Mouse (Mus musculus): ENCODE results near the gene Muc1.
"Not testable (repeated sequence)": the region's sequence is repeated elsewhere in the genome, so short reads cannot be mapped to it uniquely, and the experiment has no call there.

The Muc1 gene

DNA sequence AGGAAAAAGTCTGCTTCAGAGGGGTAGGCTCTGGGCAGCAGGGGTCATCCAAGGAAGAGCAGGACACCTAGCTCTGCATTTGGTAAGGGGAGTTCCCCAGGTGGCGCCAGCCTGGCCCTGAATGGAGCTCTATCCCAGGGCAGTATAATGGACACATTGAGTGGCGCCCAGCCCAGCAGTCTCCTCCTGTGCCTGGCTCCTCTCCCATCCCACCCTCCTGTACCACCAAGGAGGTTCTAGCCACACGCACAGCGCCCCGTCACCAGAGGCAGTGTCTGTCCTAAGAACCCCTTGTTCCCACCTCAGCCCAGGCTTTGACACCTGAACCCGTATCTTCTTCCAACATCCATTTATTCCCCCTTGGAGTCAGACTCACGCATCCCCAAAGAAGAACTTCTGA lies 19.1 kb upstream of the Muc1 start:
- in situ Hi-C loops (cut with MseI, MboI) = no loop called here

DNA sequence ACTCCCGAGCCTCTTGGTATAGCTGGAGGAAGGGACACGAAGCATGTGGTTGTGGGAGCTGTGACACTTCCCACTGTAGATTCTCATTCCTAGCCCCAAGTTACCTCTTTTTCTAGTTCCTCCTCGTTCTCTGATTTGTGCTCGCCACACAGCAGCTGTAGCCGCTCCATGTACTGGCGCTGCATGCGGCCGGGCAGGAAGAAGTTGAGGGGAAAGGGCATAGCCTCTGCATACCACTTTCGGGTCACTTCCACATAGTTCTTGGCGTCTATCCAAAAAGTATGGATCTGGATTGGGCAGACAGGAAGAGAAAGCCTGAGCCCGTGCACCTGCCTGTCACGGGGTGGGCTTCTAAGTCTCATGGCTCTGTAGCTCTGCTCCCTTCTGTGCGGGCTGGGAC lies 18.7 kb upstream of the Muc1 start:
- in situ Hi-C loops (cut with MseI, MboI) = no loop called here

DNA sequence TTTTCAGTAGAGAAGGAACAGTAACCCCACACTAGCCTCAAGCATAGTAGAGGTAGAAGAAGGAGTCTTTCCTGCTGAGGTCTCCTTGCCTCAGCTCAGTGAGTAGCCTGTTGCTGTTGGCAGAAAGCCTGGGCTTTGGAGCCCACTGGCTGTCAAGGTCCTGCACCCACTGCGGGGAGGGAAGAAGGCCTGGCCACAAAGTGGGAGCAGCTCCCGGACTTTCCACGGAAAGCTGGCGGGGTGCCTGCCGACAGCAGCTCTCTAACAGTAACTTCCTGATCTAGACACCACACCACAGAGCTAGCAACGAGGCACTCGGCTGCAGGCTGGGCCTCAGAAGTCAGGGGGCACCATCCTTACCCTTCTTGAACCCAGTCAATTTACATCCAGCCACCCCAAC lies 18.1 kb upstream of the Muc1 start:
- in situ Hi-C loops (cut with MseI, MboI) = no loop called here

DNA sequence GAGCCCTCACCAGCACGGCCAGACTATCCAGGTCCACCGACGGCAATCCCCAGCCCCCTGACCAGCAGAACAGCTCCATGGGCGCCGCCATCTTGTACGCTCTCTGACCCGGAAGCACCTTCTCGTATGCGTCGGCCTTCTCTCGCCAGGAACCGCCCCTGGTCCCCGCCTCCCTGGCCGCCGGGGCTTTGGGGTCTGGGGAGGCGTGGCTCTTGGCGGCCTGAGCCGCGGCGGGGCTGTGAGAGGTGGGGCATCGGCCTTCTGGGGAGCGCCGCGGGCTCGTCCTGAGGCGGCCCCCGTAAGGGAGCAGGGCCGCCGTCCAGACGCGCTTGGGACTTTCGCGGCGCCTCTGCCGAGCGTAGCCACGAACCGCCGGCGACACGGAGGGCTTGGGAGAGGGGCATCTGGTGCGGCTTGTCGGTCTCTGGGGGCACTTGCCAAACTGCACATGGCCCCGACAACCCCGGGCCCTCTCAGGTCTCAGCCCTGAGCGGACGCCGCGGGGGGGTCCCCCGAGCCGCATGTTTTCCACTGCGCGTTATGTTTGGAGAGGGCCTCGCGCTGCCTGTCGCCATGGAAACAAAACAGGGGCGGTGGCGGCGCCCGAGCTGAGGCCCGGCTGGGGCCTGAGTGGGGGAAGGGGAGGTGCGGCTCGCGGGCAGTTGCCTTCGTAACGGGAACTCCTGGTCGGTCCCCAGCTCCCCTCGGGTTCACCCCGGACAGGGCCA lies 14.9 kb upstream of the Muc1 start:
- in situ Hi-C loops (cut with MseI, MboI) = no loop called here

DNA sequence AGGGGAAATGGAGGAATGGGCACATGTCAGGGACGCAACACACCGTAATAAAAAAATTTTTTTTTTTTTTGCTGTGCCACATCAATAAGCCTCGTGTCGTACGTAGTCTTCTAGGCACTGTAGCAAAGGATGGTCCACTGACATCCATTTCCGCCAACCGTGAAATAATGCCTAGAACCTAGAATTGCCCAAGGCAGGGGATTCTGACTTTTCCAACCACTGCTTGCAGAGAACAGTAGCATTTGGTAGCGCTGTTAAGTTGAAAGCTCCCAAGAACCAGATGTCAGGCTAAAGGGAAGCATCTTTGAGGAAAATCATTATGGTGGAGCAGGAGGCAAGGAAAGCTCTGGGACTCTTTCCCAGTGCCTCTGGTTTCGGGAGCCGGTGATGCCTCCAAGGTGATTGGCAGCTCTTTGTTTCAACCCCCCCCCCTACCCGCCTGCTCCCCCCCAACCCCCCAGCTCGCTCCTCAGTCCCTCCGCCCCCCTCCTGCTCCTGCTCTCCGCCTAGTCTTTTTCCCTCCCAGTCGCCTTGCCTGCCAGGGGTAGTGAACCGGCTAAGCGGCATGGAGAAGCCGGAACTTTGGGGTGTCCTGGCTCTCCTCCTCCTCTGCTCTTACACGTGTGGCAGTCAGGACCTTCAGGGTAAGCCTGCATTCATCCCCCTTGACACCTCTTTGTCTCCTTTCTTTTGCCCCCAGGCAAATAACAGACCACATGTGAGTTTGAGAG lies 14.0 kb upstream of the Muc1 start, which contains the start of gene Thbs3:
Thbs3 (plus strand) TSS at position 500 of the 731 bp plus-strand sequence.
- in situ Hi-C loops (cut with MseI, MboI) = no loop called here

DNA sequence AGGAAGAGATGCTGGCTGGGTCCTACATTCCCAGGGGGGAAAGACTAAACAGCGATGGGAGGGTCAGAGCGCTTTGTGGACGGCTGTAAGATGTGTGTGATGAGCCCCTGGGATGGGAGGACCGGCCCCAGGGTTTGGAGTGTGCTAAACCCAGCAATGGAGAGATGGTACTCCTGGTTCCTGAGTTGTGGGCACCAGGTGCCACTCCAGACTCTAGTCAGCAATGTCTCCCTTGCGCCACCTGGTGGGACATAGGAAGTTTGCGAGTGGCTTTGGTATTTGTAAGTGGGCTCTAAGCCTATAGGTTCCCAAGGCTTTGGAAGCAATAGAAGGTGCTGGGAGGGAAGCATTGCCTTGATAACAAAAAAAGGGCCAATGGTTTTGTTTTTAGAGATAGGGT lies 13.0 kb upstream of the Muc1 start:
- in situ Hi-C loops (cut with MseI, MboI) = no loop called here

DNA sequence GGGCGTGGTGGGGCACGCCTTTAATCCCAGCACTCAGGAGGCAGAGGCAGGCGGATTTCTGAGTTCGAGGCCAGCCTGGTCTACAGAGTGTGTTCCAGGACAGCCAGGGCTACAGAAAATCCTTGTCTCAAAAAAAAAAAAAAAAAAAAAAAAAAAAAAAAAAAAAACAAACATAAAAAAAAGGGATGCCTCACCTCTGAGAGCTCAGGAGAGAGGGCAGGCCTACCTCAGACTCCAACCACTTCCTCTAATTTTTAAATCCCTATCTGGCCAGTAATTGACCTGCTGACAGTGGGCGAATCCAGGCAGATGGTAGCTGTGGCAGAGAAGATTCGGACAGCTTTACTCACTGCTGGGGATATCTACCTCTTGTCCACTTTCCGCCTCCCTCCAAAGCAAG lies 12.4 kb upstream of the Muc1 start:
- in situ Hi-C loops (cut with MseI, MboI) = not testable (repeated sequence)

DNA sequence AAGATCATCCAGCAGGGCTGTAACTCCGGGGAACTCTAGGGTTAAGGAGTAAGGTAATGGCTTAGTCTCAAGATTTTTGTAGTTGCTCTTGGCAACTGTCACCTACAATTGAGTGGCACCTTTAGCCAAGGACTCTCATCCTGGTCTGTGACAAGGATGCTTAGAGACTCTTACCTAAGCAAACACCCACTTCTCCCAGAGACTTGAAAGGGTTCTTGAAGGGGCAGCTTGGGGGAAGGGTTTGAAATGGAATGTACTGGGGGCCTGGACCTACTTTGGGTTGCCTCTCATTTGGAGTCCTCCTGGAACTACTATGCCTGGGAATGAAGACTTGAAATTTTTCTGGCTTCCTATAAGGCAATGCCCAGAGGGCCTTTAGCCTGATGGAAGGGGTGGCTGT lies 10.6 kb upstream of the Muc1 start:
- in situ Hi-C loops (cut with MseI, MboI) = no loop called here

DNA sequence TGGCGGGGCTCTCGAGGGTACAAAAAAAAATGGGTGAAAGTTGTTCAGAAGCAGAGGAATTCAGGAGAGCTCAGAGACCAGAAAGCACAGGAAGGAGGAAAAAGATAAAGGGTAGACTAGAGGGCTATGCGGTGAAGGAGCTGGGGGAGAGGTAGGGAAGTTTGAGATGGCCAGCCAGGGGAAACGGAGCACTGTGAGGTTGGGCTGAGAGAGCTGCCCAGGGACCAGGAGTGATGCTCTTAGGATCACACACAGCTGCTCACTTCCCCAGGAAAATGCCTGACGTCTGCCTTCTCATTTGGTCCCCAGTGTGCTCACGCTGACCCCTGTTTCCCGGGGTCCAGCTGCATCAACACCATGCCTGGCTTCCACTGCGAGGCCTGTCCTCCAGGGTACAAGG lies 9.3 kb upstream of the Muc1 start:
- in situ Hi-C loops (cut with MseI, MboI) = no loop called here

DNA sequence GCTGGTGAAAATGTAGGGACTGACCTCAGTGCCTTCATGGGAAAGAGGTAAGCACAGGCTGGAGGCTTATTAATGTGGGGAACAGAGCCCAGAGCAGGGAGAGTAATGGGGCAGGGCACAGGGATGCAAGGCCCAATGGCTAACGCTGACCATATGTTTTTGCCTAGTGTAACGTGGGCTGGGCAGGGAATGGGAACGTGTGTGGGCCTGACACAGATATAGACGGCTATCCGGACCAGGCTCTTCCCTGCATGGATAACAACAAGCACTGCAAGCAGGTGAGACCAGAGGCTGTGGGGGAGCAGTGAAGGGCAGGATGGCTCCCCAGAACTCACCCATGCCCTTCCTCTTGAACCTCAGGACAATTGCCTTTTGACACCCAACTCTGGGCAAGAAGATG lies 7.7 kb upstream of the Muc1 start:
- in situ Hi-C loops (cut with MseI, MboI) = no loop called here

DNA sequence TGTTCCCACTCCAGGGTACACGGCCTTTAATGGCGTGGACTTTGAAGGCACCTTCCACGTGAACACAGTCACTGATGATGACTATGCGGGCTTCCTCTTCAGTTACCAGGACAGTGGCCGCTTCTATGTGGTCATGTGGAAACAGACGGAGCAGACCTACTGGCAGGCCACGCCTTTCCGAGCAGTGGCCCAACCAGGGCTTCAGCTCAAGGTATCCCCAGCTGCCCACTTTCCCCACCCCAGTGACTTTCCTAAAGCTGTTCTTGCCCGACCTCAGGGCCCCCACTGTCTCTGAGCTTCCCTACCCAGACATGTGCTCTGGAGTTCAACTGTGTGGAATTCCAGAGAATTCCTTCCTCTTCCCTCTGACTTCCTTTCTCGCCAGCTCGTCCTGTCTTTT lies 4.1 kb upstream of the Muc1 start:
- in situ Hi-C loops (cut with MseI, MboI) = no loop called here

DNA sequence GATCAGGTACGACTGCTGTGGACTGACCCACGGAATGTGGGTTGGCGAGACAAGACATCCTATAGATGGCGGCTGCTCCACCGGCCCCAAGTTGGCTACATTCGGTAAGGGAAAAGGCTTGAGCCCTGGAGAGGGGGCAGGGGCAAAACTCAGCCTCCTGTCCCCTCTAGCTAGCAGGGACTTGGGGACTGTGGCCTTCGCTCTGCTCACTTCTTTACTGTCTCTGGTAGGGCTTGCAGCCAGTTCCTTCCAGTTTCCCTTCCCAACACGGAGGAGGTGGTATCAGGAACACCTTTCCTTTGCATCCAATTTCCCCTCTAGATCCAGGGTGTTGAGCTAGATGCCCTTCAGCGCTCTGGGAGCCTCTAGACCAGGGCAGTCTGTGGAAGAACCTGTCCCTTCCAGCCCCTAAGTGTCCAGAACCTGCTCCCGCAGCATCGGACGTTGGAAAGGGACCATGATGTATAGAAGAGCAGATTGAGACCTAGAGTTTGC lies 3.5 kb upstream of the Muc1 start:
- in situ Hi-C loops (cut with MseI, MboI) = no loop called here

DNA sequence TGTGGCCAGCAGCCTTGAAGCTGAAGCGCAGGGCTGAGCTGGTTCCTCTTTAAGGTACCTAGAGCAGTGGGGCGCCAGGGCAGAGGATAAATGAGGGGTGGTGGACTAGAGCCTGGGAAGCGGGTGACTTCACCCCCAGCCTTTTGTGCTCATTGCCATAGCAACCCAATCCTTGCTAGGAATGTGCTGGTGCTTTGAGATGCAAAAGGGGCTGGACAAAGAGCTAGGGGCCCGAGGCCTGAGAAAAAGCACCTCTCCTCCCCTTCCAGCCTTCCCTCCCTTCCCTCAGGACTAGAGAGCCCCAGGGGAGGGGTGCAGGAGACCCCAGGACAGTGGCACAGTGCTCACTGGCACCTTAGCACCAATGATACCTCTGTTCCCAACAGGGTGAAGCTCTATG lies 2.9 kb upstream of the Muc1 start:
- in situ Hi-C loops (cut with MseI, MboI) = no loop called here

DNA sequence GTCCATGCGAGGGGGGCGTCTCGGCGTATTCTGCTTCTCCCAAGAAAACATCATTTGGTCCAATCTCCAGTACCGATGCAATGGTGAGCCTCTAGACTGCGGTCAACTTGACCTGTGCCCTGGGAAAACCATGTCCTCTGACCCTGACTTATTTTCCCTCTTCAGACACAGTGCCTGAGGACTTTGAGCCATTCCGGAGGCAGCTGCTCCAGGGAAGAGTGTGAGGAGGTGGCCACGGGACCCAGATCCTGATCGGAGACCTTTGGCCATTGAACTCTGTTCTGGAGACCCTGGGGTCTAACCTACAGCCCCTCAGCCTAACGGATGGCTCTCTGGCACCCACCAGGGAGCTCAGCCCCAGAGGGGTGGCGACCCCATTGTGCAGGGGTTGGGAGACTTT lies 2.5 kb upstream of the Muc1 start:
- in situ Hi-C loops (cut with MseI, MboI) = no loop called here

DNA sequence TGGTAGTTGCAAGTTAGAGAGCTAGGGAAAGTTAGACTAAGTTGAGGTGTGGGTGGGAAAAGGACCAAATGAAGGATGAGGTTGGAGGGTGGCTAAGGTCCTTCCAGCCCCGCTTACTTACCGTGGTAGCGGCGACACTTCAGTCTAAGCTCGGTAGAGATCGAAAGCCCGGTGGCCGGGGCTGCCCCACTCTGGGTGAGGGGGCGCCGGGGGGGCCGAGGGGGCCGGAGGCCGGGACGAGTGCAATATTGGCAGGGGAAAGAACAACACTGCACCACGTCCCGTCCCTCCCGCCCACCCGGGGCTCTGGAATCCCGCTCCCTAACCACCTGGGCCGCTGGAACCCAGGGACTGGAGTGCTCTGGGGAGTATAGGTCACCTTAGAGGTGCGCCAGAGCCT lies 2.0 kb upstream of the Muc1 start, which contains the start of gene Mtx1:
Mtx1 (minus strand) TSS at position 189 of the 400 bp plus-strand sequence.
- in situ Hi-C loops (cut with MseI, MboI) = no loop called here

DNA sequence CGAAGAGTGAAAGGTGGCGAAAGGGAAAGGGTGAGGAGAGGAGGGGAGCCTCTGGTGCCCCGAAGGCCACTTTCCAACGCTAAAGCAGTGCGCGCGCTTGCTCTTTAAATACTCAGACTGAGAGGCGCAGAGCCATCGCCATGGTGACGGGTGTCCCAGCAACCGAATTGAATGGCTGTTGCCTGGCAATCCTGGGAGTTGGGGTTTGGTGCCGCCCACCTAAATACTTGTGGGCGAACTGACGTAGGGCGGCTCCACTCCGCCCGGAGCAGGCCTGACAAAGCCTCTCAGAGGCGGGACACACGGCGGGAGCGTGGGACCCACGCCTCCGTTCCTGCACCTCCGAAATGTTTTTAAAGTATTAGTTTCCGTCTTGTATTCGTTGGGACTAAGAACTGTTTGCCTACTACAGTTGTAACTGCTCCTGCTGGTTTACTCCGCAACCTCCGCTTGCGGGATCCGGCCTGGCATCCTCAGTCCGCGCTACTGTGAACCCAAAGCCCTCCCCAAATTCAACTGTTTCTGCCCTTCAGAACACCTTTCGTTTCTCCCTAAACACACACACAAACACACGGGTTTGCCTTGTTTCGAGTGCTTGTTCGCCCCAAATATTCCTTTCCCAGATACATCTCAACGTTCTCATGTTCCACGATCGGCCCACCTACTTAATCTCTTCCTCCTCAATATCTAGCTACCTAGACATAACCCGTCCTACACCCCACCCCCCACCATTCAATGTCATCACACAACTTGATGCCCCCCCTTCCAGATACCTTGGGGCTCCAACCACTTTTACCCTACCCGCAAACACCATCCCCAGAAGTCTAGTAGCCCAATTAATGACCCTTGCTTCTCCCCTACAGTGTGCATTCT lies 1.3 kb upstream of the Muc1 start:
- in situ Hi-C loops (cut with MseI, MboI) = no loop called here

DNA sequence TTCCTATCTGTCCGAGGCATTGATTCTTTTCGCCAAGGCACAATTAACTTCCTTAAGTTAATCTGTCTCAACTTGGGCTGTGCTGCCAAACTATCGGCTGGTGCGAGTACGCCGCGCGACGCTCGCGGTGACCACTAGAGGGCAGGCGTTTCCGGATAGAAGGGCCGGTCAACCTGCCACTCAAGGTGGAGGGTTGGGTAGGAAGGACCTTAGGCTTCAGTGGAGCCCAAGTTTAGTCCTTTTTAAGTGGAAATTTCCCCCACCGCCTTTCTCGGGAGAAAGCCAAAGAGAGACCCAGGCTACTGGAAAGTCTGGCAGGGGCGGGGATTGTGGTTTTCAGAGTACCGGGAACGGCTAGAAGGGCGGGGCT lies 692 bp upstream of the Muc1 start:
- in situ Hi-C loops (cut with MseI, MboI) = no loop called here

DNA sequence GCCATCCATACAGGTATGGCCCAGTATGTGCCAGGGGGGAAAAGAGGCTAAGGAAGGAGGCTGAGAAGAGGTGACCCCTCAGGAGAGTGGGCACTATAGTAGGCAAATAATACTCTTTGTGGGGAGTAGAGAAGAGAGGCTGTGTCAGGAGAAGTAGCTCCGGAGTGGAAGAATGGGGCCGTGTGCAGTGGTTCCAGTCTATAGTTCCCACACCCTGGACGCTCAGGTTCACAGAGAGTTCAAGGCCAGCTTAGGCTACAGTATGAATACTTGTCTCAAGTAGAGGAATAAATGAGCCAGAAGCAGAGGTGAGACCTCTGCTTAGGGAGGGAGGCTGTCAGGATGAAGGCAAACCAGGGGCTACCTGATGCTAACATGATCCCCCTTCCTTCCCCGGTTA lies 419 bp downstream of the Muc1 start:
- in situ Hi-C loops (cut with MseI, MboI) = no loop called here

DNA sequence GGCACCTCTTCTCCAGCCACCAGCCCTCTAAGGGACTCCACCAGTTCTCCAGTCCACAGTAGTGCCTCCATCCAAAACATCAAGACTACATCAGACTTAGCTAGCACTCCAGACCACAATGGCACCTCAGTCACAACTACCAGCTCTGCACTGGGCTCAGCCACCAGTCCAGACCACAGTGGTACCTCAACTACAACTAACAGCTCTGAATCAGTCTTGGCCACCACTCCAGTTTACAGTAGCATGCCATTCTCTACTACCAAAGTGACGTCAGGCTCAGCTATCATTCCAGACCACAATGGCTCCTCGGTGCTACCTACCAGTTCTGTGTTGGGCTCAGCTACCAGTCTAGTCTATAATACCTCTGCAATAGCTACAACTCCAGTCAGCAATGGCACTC lies 1.7 kb downstream of the Muc1 start:
- in situ Hi-C loops (cut with MseI, MboI) = no loop called here

DNA sequence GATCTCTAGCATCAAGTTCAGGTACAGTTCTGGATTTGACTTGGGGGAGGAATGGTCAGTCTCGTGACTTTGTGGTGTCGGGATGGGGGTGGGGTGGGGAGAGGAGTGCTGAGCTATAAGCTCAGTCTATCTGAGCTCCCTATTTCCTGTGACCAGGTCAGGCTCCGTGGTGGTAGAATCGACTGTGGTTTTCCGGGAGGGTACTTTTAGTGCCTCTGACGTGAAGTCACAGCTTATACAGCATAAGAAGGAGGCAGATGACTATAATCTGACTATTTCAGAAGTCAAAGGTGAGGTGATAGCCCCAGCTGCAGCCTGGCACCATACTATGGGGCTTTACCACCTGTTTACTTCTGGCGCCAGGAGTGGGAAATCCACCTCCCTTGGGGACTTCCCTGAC lies 2.5 kb downstream of the Muc1 start:
- in situ Hi-C loops (cut with MseI, MboI) = no loop called here

DNA sequence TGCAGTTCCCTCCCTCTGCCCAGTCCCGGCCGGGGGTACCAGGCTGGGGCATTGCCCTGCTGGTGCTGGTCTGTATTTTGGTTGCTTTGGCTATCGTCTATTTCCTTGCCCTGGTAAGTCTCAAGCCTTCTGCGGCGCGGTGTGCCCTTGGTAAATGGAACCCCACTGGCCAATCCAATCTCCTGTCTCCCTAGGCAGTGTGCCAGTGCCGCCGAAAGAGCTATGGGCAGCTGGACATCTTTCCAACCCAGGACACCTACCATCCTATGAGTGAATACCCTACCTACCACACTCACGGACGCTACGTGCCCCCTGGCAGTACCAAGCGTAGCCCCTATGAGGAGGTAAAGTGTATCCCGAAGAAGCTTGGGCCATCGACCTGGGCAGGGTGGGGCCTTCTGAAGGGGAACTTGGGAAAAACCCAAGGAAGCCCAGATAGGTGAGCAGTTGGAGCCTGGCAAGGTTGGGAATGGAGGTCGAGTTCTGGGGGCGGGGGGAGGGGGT lies 3.0 kb downstream of the Muc1 start:
- in situ Hi-C loops (cut with MseI, MboI) = no loop called here

DNA sequence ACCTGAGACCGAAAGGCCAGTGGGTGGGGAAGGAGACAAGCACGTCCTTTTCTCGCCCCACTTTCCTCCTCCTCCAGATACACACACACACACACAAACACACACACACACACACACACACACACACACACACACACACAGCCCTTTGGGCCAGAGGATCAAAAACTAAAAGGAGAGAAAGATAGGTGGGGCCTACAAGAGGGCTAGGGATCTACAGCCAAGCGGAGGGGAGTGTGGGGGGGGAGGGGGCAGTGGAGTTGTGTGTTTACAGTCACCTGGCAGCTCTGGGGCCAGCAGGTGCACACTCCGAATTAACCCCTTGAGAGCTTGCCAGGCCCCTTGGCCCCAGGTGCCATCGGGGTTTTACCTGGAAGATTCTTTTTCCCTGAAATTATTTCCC lies 3.8 kb downstream of the Muc1 start:
- in situ Hi-C loops (cut with MseI, MboI) = no loop called here

Measured in mouse trophoblast stem cell (cell line).